Mouse (Mus musculus): ENCODE measurements around the gene Fam222a.

Fam222a gene

DNA sequence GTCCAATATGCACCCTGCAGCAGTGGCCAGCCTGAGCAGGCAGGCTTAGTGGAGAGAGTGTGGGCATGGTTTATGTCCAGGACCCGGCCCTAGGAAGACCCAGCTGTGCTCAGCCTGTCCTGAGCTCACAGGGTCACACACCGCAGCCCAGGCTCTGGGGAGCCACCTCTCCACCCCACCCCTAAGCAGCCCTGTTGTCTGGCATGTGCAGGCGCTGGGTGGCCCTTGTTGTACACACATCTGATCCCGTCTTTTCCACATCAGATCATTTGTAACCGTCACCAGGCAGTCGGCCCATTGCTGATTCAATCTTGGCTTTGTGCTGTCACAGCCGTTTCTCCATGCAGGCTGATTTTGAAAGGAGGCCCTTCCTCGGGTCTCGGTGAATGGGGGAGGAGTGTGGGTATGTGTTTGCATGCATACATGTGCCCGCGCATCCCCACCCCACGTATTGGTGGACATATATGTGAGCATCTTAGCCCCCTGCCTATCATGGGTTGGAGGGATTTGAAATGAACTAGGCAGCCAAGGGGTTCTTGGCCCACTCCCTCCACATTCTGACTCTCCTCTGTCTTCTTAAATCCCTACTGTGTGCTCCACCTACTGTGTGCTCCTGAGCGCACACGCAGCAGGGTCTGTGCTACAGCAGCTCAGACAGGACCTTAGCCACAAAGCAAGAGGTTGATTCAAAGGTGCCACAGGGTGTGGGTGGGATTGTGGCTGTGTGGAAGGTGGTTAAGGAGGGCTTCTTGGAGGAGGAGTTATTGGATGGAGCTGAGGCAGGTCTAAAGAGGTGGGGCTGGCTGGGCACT lies 16.7 kb downstream of the Fam222a start:
- in situ Hi-C loops (cut with MboI) = no loop called here

DNA sequence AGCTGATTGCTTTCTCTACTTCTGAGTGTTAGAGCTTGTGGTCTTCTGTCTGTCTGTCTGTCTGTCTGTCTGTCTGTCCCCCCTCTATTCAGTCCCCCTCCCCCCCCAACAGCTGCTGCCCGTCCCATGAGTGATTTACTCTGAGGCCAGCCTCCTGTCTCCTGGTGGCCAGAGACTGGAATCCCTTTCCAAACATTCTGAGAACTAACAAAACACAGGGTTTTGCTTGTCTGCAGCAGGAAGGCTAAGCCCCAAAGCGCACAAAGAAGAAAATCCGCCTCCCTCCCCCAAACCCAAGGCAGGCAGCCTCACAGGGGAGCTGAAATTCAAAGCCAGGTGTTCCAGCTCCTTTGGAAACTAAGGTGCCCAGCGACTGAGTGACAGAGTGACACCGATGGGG lies 17.9 kb downstream of the Fam222a start:
- in situ Hi-C loops (cut with MboI) = no loop called here

DNA sequence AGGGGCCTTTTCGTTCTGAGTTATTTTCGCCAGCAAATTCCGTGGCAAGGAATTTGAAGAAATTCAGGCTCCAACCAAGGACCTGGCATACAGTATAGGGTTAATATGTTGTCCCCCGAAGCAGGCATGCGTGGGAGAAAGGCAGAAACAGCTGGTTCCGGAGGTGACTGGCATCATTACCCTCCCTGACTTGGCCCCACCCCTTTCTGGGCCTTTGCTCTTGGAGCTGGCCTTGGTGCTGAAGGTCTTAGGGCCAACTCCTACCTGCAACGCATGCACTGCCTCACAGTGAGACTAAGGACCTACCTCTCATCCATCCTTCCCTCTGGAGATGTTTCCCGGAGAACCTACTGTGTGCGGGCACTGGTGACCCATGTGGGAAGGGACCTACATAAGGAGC lies 20.1 kb downstream of the Fam222a start:
- in situ Hi-C loops (cut with MboI) = no loop called here

DNA sequence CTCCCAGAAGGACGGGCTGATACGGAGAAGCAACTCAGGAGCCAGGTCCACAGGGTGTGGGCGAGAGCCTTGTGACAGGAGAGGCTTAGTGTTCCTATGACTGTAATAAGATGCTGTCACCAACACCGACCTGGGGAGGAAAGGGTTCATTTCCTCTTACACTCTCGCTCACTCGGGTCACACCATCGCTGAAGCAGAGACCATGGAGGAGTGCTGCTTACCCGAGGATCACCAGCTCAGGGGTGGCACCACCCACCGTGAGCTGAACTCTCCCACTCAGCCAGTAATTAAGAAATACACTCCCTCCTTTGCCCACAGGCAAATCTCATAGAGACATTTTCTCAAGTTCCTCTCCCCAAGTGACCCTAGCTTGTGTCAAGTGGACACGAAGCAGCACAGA lies 20.6 kb downstream of the Fam222a start:
- in situ Hi-C loops (cut with MboI) = no loop called here

DNA sequence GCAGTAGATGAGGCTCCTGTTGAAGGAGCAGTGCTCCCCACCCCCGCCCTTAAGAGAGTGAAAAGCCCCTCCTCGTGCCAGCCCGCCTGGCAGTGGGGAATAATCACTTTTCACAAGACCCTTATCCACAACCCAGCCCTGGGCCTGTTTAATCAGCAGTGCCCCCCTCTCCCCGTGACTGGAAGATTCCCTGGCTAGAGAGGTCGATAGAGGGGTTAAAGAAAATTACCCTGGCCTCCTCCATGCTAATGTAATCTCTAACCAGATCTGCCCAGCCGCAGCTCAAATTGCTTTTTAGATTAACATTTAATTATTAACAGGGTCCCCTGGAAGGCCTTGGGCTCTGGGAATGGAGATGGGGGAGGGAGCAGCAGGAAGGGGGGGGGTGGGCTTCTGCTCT lies 21.2 kb downstream of the Fam222a start:
- in situ Hi-C loops (cut with MboI) = no loop called here

DNA sequence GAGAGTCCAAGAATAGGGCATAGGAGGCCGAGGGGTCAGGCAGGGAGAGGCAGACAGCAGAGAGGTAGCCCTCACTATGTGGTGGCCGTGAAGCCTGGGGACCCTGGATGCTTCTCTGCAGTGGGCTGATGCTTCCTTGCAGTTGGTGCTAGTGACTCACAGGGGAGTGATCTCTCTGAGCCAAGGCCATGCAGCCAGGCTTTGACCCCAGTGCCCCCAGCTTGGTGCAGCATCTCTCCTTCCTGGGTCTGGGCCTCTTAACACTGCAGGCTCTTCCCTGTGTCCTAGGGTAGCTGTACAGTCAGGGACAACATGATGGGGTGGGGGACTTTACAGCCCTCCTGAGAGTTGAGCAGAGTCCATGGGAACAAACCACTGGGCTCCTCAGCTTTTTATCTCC lies 21.6 kb downstream of the Fam222a start:
- in situ Hi-C loops (cut with MboI) = no loop called here

DNA sequence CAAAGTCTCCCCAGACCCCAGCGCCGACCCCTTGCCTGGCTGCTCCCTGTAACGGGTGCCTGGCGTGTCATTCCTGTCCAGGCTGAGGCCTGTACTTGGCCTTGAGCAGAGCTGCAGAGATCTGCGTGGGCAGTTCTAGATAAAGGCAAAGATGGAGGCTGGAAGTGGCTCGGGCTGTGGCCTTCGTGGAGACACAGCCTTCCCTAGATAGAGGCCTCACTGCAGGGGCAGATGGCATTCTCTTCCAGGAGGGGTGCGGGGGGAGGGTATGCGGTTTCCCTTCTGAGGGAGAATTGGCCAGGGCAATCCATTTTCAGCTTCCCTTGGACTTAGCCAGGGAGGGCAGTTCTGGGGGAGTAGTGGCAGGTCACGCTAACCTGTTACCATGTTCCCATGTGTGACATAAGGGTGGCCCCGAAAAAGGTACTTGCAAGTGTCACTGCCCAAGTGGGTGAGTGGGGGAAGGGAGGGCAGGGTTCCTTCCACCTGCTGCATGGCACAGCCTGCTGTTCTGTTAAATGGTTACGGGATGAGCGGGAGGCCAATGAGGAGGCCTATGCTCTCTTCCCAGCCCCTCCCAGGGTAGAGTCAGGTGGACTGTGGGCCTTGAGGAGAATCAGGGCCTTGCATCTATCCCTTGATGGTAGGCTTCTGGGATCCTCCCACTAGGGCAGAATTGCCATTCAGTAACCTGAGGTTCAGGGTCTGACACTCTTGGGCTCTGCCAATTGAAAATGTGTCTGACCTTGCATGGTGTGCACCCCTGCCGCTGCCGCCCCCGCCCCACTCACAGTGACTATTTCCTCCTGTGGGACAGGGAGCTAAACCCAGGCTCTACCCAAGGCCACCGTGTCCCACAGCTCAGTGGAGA lies 22.5 kb downstream of the Fam222a start:
- in situ Hi-C loops (cut with MboI) = no loop called here

DNA sequence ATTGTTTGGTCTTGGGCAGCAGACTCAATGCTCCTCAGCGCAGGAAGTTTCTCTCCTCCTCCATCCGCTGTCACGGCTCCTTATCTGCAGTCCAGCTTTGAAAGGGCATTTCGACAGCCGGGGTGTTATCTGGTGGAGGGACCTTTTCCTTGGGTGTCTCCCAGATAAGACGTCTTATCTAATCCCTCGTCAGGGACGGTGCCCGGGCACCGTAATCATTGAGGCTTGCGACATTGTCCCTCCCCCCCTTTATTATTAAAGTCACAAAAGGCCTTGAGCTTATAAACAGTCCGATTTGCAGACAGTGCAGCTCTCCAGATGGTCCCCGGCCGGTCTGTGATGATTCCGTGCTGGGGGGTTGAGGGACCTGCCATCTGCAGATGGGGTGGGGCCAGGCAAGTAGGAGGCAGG lies 23.3 kb downstream of the Fam222a start:
- in situ Hi-C loops (cut with MboI) = no loop called here

DNA sequence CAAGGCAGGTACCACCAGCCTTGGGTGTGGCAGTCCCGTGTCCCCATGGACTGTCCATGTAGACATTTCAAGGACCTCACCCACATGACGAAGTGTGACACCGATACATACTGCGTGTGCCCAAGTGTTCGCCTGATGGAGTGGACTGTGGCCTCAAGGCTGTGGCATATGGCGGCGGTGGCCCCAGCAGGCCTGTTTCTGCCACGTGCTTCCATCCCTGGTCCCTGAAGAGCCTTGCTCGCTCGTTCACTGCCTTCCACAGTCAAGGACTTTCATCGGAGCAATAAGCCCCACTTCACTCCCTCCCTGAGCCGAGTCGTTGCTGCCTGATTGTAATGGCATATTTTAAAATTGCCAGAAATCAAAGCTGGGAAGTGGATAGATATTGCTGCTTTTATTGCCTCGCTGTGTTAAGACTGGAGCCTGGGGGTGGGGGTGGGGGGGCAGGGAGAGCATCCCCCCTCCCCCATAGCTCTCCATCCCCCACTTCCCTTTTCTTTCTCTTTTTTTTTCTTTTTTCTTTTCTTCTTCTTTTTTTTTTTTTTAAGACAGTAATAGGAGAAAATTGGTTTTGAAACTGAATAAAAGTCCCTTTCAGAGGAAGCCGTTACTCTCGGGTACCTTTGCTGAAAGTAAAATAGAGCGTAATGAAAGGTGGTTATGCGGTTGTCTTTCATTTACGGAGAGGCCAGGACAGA lies 24.8 kb downstream of the Fam222a start:
- in situ Hi-C loops (cut with MboI) = no loop called here

DNA sequence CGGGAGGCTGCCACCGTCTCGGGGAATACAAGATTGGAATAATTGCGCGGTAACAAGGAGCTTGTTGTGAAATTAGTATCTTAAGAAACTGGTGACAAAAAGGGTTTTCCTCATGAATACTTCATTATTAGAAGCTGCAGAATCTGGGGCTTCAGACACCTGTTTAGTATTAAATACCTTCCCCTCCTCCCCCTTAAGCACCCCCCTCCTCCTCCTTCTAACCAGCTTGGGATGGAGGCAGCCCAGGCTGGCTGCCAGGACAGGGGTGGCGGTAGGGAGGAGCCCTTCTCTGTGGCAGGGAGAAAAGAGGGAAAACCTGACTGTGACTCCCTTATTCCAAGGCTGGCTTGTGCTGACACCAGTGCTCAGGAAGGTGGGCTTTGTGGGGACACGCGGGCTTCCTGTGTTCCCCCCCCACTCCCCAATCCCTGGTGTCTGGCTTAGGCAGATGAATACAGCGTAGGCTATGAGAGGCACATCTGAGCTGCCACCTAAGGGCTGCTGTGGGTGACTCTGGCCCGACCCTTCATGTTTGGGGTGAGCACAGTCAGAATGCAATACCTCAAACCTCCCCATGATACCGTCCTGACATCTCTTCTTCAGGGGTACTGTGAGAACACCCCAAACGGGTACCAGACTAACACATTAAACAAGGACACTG lies 25.5 kb downstream of the Fam222a start:
- in situ Hi-C loops (cut with MboI) = no loop called here

DNA sequence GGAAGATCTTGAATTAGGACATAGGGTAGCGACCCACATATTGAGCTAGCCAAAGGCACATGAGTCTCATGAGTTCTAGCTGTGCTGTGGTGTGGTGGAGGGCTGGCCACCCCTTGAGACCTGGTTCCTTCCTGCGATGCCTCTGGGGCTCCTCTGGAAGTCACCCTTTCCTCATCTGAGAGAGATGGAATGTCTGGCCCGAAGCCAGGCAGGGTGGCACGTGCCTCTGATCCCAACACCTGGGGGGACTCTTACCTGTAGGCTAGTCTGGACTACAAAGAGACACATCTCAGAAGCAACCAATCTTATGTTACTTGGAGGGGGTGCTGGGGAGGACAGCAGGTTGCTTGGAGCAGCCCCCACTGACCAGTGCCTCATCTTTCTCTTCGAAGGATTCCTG lies 26.1 kb downstream of the Fam222a start:
- in situ Hi-C loops (cut with MboI) = no loop called here

DNA sequence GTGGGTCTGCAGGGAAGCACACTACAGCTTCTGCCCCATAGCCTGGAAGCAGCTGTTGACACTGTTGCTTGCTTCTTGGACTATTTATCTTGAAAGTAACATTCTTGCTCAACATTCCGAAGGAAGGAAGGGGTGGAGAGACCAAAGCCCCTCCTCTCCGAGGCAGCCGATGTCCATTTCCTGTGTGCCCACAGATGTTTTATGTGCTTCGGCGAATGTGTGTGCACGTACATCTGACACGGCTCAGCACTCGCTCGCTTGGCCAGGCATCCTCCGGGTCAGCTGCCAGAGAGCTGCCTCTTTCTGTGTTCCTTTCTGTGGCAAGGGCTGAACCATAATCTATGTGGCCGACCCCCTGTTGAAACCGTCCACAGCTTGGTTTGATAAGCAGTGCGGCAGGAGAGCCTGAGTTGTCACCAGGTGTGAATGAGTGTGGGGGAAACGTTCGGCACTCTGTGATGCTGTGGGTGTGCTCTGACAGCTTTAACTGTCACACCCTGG lies 27.0 kb downstream of the Fam222a start:
- in situ Hi-C loops (cut with MboI) = no loop called here

DNA sequence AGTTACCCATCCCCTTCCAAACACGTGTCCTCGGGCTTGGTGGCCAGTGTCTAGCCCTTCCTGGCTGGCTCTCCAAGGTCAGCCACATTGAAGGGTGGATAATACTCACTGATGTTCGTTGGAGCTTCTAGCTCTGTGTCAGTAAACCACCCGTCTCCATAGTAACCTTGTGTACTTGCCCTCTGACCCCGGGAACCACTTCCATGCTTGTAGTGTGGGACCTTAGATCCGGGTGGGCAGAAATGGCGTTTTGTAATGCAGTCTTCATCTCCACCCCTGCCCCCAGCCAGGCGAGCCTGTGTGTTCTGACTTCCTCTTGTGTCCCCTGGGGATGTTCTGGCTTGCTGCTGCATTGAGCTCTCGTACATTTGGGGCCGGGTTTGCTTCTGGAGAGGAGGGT lies 28.8 kb downstream of the Fam222a start:
- in situ Hi-C loops (cut with MboI) = no loop called here

DNA sequence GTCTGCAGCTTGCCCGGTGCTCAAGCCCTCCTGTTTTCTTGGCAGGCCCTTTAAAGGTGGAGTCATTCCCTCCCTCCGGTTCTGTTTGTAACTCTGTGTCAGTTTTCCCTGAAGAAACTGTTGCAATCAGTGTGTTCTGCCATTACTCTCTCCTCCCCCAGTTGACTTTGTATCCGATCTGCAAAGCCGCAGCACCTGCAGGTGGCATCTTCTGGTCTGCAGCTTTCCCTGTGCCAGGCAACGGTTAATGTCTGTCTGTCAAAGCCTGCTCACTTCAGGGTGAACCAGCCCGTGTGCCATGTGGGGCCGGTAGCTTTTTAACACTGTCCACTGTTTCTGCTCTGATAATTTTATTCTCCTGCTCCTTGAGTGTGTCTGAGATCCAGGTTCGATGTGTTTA lies 29.4 kb downstream of the Fam222a start:
- in situ Hi-C loops (cut with MboI) = no loop called here

DNA sequence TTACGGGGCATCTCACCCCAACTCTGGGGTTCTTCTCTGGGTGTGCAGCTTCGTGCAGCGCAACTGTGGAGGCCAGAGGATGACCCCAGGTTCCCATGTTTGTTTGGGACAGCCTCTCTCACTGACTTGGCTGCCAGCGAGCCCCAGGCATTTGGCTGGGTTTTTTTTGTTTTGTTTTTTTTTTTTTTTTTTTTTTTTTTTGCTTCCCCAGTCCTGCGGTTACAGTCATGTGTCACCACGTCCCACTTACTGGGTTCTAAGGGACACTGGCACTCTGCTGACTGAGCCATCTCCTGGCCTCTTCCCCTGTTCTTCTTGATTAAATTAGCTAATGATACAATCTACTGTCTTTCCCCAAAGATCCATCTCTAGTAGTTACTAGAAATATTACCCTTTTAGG lies 29.8 kb downstream of the Fam222a start:
- in situ Hi-C loops (cut with MboI) = no loop called here

DNA sequence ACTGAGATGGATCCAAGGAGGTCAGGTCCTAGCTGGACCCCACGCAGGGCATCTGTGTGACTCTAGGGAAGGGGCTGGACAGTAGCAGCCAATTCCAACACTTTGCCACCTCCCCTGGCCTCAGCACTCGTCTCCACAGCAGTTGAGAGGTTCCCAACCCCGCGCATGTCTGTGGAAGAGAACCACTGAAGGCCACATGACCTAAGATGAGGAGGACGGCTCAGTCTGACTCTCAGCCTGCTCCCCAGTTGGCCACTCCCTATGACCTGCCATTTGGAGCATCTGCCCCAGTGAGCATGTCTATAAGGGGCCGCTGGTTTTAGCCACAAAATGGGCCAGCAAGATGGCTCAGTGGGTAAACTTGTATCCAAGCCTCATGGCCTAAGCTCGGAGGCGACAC lies 34.2 kb downstream of the Fam222a start:
- in situ Hi-C loops (cut with MboI) = no loop called here

DNA sequence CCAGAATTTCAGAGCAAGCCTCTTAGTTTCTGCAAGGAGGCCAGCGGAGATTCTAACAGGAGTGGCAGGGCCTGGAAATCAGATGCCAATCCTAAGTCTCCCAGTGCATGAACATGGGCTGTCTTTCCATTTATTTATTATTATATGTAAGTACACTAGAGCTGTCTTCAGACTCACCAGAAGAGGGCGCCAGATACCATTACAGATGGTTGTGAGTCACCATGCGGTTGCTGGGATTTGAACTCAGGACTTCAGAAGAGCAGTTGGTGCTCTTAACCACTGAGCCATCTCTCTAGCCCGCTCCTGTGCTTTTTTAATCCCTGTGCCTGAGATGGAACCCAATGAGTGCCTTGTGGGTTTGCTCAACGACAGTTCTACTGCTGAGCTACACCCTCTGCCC lies 36.2 kb downstream of the Fam222a start:
- in situ Hi-C loops (cut with MboI) = no loop called here

DNA sequence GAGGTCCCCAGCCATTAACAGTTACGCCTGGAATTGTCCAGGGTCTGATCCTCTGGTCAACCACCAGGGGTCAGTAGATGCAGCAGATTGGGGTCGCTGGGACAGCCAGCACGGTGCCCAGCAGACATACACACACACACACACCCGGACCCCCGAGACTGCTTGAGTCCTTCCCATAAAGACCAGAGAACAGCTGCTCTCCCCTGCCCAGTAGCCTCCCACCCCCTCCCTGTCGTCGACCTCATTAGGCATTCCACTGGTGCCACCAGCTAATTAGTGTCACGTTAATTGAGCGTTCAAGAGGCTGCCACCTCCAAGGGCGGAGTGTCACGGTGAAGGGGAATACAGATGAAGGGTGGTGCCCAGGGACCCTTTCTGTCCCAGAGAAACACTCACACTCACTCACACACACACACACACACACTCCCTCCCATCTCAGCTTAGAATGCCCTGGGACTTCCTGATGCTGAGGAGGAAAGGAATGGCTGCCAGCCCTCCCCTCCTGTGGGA lies 37.0 kb downstream of the Fam222a start:
- in situ Hi-C loops (cut with MboI) = no loop called here

DNA sequence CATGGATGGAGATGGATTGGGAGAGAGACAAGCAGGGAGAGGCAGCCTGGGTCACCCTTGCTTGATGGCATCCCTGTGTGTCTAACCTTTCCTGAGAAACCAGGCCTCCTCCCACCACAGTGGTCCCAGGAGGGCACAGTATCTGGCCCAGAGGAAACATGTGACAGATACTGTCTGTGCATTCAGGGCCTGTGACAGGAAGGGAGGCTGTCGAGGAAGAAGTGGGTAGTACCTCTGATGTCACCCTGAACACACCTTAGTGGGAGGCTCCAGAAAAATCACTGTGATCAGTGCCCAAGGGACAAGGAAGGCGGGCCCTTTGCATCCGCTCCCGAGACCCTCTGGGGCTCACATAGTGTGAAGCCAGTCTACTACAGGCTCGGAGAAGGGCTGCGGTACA lies 38.2 kb downstream of the Fam222a start:
- in situ Hi-C loops (cut with MboI) = no loop called here

DNA sequence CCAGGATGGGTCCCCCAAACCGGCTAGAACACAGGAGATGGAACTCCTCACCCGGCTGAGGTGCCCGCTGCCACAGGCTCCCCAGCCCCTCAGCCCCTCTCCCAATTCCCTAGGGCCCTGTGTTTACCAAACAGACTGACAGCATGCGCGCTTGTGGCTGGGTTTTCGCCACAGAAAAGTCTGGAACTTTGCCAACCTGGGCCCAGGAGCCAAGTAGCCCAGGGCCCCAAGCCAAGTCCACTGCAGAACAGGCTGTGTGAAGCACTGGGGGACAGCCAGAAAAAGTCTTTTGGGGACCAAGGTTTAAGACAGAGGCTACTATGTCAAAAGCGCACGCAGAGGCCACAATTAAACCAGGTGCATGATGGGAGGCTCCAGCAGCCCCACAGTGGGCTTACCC lies 39.8 kb downstream of the Fam222a start:
- in situ Hi-C loops (cut with MboI) = no loop called here

DNA sequence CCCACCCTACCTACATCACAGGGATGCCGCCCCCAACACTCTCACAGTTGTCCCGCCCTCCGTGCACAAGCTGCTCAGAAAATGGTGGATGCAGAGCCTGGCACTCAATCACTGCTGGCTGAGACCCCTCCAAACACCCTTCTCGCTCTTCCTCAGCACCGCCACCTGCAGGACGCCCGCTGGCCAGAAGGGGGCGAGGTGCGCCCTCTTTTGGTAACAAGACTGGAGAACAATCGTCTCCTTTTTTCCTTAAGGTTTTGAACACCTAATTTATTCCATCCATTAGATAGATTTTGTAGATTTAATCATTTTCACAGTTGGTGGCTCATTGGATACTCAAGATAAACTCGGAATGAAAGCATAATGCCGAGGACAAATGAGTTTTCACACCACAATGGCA lies 40.7 kb downstream of the Fam222a start:
- in situ Hi-C loops (cut with MboI) = no loop called here

DNA sequence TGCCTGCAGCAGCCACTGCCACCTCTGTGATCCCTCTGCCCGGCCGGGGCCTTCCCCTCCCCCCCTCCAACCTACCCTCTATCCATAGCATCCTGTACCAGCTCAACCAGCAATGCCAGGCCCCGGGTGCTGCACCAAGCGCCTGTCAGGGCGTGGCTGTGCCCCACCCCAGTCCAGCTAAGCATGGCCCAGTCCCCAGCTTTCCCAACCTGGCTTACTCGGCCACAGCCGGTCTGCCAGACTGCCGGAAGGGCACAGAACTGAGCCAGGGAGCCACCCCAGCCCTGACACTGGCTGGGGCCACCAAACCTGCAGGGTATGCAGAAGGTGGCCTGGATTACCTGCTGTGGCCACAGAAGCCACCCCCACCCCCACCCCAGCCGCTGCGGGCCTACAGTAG lies 43.4 kb downstream of the Fam222a start:
- in situ Hi-C loops (cut with MboI) = loop anchor here (10.0 kb wide), 1 partner anchor 156 kb away; no protein-coding TSS in a partner anchor
